Mouse (Mus musculus) right cerebral cortex, adult 2 months (tissue): ENCODE measurements around the gene Gstm3.
"Not testable (repeated sequence)": the region's sequence is repeated elsewhere in the genome, so short reads cannot be mapped to it uniquely, and the experiment has no call there.

Experiments
- DNase-seq, 2 experiments: peaks; one replicate each; pipeline ENCODE4 v3.0.0; 2021 to 2022; ENCODE audit warnings: low spot score in 2 of 2

Gstm3 gene

GRCm38 (mm10) chr3:107974237-107974636 lies 5.2 kb upstream of the Gstm3 start:
- no peak for DNase-seq

- no peak for DNase-seq
Measured at GRCm38 (mm10) chr3:107972070-107972469, 3.0 kb upstream of the Gstm3 start.

- DNase-seq, result not testable (repeated sequence)
Measured at GRCm38 (mm10) chr3:107971101-107971500, 2.0 kb upstream of the Gstm3 start.

GRCm38 (mm10) chr3:107966631-107967030 lies 2.5 kb downstream of the Gstm3 start:
- DNase-seq, result no peak

- no peak for DNase-seq
Measured at GRCm38 (mm10) chr3:107965592-107965991, 3.5 kb downstream of the Gstm3 start.

- no peak for DNase-seq
Measured at GRCm38 (mm10) chr3:107964656-107965308, 4.3 kb downstream of the Gstm3 start.

GRCm38 (mm10) chr3:107964026-107964425 lies 5.1 kb downstream of the Gstm3 start:
- DNase-seq, result no peak

GRCm38 (mm10) chr3:107955260-107955659 lies 13.8 kb downstream of the Gstm3 start:
- DNase-seq, result not testable (repeated sequence)

GRCm38 (mm10) chr3:107953906-107954305 lies 15.2 kb downstream of the Gstm3 start:
- DNase-seq, result no peak

- DNase-seq, result peak; percentile 24 to 49
Measured at GRCm38 (mm10) chr3:107953328-107953755, 15.7 kb downstream of the Gstm3 start.

- DNase-seq, result no peak
Measured at GRCm38 (mm10) chr3:107950531-107950930, 18.6 kb downstream of the Gstm3 start.

GRCm38 (mm10) chr3:107949461-107949860 lies 19.6 kb downstream of the Gstm3 start:
- DNase-seq, result not testable (repeated sequence)

GRCm38 (mm10) chr3:107945729-107946128 lies 23.4 kb downstream of the Gstm3 start:
- DNase-seq, result no peak

GRCm38 (mm10) chr3:107943239-107943990 lies 25.7 kb downstream of the Gstm3 start, which contains the start of gene Gstm6:
TSS of gene Gstm6 (minus strand) at chr3:107943749.
- no peak for DNase-seq

- no peak for DNase-seq
Measured at GRCm38 (mm10) chr3:107941261-107941660, 27.8 kb downstream of the Gstm3 start.

GRCm38 (mm10) chr3:107940524-107940923 lies 28.6 kb downstream of the Gstm3 start:
- no peak for DNase-seq

- peak; percentile 50 to 66 for DNase-seq
Measured at GRCm38 (mm10) chr3:107939830-107940229, 29.3 kb downstream of the Gstm3 start.

GRCm38 (mm10) chr3:107939403-107939802 lies 29.7 kb downstream of the Gstm3 start:
- peak in 1 of 2 experiments; percentile 51 for DNase-seq

GRCm38 (mm10) chr3:107935888-107936287 lies 33.2 kb downstream of the Gstm3 start:
- DNase-seq, result no peak

GRCm38 (mm10) chr3:107935268-107935667 lies 33.8 kb downstream of the Gstm3 start:
- no peak for DNase-seq

GRCm38 (mm10) chr3:107932128-107932527 lies 37.0 kb downstream of the Gstm3 start:
- DNase-seq, result no peak

- peak; percentile 94 to 98 for DNase-seq
Measured at GRCm38 (mm10) chr3:107931670-107932069, 37.4 kb downstream of the Gstm3 start, which contains the start of gene Gstm7. TSS of gene Gstm7 (minus strand) at chr3:107931817.

GRCm38 (mm10) chr3:107931134-107931533 lies 37.9 kb downstream of the Gstm3 start:
- no peak for DNase-seq
